Mouse (Mus musculus): ENCODE measurements around the gene Slc25a30.

DNA sequence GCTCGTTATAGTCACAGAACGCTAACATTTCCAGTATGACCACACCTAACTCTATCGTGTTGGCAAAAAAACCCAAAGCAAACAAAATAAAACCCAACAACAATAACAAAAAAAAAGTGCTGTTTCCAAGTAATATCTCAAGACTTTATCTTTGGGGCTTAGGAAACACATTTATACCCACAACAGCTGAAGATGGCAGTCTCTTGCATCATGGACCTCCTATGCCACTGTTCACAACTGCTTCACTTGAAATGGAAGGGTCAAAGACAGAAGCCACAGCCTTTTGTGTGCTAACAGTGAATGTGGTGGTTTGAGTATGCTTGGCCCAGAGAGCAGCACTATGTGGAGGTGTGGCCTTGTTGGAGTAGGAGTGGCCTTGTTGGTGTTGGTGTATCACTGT is 4.5 kb upstream of the Slc25a30 start:
- TF ChIP-seq POLR2A (IDR thresholded peaks at IDR 0.05; ENCODE audit: insufficient read depth, low read depth, low read length) (no peak), CTCF (IDR thresholded peaks at IDR 0.05; ENCODE audit: insufficient read depth, low read depth, low read length) (no peak)
